Mouse (Mus musculus): ENCODE data around the gene Fam107a. TPM values are rescaled to one million over a fixed set of nuclear protein-coding genes. Genes with fewer than 3 reads are reported as not detected.

The Fam107a gene
- polyA plus RNA-seq, 1 experiment, result 4.5 TPM

DNA sequence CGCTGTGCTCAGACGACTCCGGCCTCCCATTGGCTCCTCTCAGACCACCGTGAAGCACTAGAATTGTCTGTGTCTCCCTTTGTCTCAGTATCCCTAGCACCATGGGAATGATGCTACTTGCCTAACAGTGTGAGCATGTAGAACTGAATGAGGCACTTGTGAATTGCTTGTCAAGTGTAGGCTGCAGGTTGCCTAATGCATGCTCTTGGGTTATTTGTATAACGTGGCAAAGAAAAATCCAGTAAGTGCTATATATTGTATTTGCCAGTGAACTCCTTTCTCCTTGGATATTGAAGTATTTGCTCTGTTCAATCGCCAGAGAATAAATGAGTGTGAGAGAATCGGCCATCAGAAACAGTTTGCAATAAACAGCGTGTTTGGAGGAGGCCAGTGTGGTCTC lies 70.9 kb downstream of the Fam107a start:
- Histone ChIP-seq H3K4me2 (ENCODE audit: low read depth) (no peak overlapping the region), H3ac (ENCODE audit: control insufficient read depth, insufficient read length) (no peak overlapping the region), H3K27me3 (ENCODE audit: control insufficient read depth, insufficient read depth, insufficient read length) (peaks cover 4% of the 10 kb centered on the region), H3K79me2 (ENCODE audit: control insufficient read depth, insufficient read depth) (no peaks in the 10 kb centered on the region), H3K4me3 (no peak overlapping the region), H3K36me3 (ENCODE audit: control insufficient read depth, insufficient read depth) (no peaks in the 10 kb centered on the region)
- TF ChIP-seq MYOG (IDR thresholded peaks at IDR 0.05; ENCODE audit: control insufficient read depth in 1 of 3, insufficient read depth in 1 of 3, insufficient read length in 2 of 3, low read depth in 2 of 3) (no peak), REST (IDR thresholded peaks at IDR 0.05; ENCODE audit: insufficient read depth, insufficient read length) (no peak), MYOD1 (IDR thresholded peaks at IDR 0.05; ENCODE audit: control insufficient read depth in 1 of 3, insufficient read length in 2 of 3, low read depth in 2 of 3) (no peak), E2F4 (IDR thresholded peaks at IDR 0.05; ENCODE audit: insufficient read depth) (no peak), POLR2A (IDR thresholded peaks at IDR 0.05; ENCODE audit: insufficient read length, low read depth) (no peak), TCF12 (IDR thresholded peaks at IDR 0.05; ENCODE audit: insufficient read depth, poor library complexity, severe bottlenecking) (no peak), MAX (IDR thresholded peaks at IDR 0.05; ENCODE audit: low read depth) (no peak), POLR2AphosphoS2 (IDR thresholded peaks at IDR 0.05; ENCODE audit: insufficient read length, low read depth) (no peak), CEBPB (IDR thresholded peaks at IDR 0.05; ENCODE audit: insufficient read depth, poor library complexity, severe bottlenecking) (no peak), TCF3 (IDR thresholded peaks at IDR 0.05; ENCODE audit: insufficient read length, low read depth) (no peak), USF1 (IDR thresholded peaks at IDR 0.05; ENCODE audit: low read depth) (no peak), SRF (IDR thresholded peaks at IDR 0.05; ENCODE audit: control insufficient read depth, insufficient read length, low read depth) (no peak)

Other genes starting within 250 kb of the Fam107a start
- gene Rpp14, start 237.7 kb downstream of the Fam107a start, polyA plus RNA-seq (2012; fragmentation: generic; extraction: Trizol), result 22.2 TPM
- 10.5 TPM for gene Pxk, start 219.8 kb downstream of the Fam107a start, polyA plus RNA-seq (2012; fragmentation: generic; extraction: Trizol)
- gene Pdhb, start 145.0 kb downstream of the Fam107a start, polyA plus RNA-seq (2012; fragmentation: generic; extraction: Trizol), result 193 TPM
- gene Kctd6, start 103.9 kb downstream of the Fam107a start, polyA plus RNA-seq (2012; fragmentation: generic; extraction: Trizol), result 6.3 TPM
- 2.1 TPM for gene Acox2, start 58.7 kb downstream of the Fam107a start, polyA plus RNA-seq (2012; fragmentation: generic; extraction: Trizol)
- gene Oit1, start 60.7 kb upstream of the Fam107a start, polyA plus RNA-seq (2012; fragmentation: generic; extraction: Trizol), result not detected

All from myocyte (in vitro differentiated cells).